Mouse (Mus musculus) kidney, embryonic 16.5 days (tissue): ENCODE data around the gene Mrgprg. TPM values are rescaled to one million over a fixed set of nuclear protein-coding genes. Genes with fewer than 3 reads are reported as not detected.

Experiments used
- ATAC-seq: fragments of 200-750 bp; cut with Nextera tagmentation; 2 replicates; pipeline ENCODE4 v1.8.0; 2017; ENCODE audit warnings: moderate TSS enrichment; ENCODE audit not compliant: low FRiP score, low TSS enrichment
- H3K27ac ChIP-seq: fragments of 300-500 bp; sonication (generic); 2 replicates; pipeline ENCODE4 v1.5.1; 2014; ENCODE audit warnings: low read length
- H3K27me3 ChIP-seq: fragments of 300-500 bp; sonication (generic); 2 replicates; pipeline ENCODE4 v1.6.1; 2014; ENCODE audit warnings: low read length, control low read depth, mixed read lengths; ENCODE audit not compliant: insufficient read depth
- H3K36me3 ChIP-seq: fragments of 300-500 bp; sonication (generic); 2 replicates; pipeline ENCODE4 v1.6.1; 2014; ENCODE audit warnings: low read length, control low read depth, mixed read lengths; ENCODE audit not compliant: insufficient read depth
- H3K4me1 ChIP-seq: fragments of 300-500 bp; sonication (generic); 2 replicates; pipeline ENCODE4 v1.6.1; 2014; ENCODE audit warnings: low read length, control low read depth, mixed read lengths; ENCODE audit not compliant: insufficient read depth
- H3K4me2 ChIP-seq: fragments of 300-500 bp; sonication (generic); replicated peaks from 2 replicates; pipeline ENCODE4 v1.6.1; 2014; ENCODE audit warnings: low read depth, low read length
- H3K4me3 ChIP-seq: fragments of 300-500 bp; sonication (generic); 2 replicates; pipeline ENCODE4 v1.5.1; 2014; ENCODE audit warnings: mild to moderate bottlenecking, low read length
- H3K9ac ChIP-seq: fragments of 300-500 bp; sonication (generic); replicated peaks from 2 replicates; pipeline ENCODE4 v1.6.1; 2014; ENCODE audit warnings: low read length
- H3K9me3 ChIP-seq: fragments of 300-500 bp; sonication (generic); 2 replicates; pipeline ENCODE4 v1.6.1; 2016; ENCODE audit warnings: low read length, control low read depth
- WGBS: fragments of 180-500 bp; shearing (Covaris S2); extraction: QIAGEN DNeasy Blood & Tissue Kit; methylation state at CpG from one replicate; pipeline ENCODE4 v1.1.7; 2014; 5-methylcytosine and 5-hydroxymethylcytosine counted together
- polyA plus RNA-seq: library from polyadenylated mRNA; unstranded; fragments of >200 nt; fragmentation: Nextera tagmentation; extraction: Ambion mirVana; gene quantifications from 2 replicates; pipeline ENCODE4 v1.2.1, GENCODE M21; 2015

Gene Mrgprg
- polyA plus RNA-seq: not detected in 2 replicates

DNA sequence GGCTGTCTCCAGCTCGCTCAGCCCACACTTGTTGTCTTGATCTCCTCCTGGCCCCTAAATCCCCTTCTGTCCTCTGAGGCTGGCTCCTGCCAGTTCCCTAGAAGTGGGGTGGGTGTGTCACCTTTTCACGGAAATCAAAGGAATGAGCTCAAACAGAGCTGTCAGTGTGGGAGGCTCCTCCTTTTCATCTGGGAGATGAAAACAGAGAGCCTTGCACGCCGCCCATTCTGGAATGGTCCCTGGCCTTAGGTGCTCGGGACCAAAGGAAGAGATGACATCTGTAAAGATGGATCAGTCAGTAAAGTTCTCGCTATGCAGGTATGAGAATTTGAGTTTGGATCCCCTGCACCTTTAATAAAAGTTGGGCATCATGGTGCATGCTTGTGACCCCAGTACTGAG lies at the start of gene Mrgprg:
Gene Mrgprg, minus strand, starts transcription at position 101 of the 400 bp plus-strand sequence.
- Histone ChIP-seq H3K27me3 (peaks cover 21% of the 10 kb centered on the region), H3K4me2 (no peak within 1 kb of the TSS), H3K9me3 (no peaks in the 10 kb centered on the region), H3K27ac (no peak within 1 kb of the TSS), H3K4me3 (no peak within 1 kb of the TSS), H3K36me3 (no peaks in the 10 kb centered on the region), H3K9ac (no peak within 1 kb of the TSS), H3K4me1 (no peaks in the 10 kb centered on the region)
- no peak for ATAC-seq
- WGBS: 31% methylated on average over 6 of the region's 6 CpGs

DNA sequence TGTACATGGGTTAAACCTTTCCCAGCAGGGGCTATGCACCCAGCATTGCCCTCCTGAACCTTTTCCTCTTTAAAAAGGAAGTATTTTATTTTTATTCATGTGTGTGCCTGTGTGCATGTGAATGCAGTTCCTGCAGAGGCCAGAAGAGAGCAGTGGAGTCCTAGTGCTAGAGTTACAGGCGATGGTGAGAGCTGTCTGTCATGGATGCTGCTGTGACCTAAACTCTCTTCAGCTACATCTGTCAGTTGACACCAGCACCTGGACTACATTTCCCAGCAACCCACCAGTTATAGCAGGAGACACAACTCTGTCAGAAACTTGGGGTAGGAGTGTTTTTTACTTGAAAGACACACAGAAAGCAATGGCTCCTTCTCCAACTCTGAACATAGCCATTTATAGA lies 42.1 kb upstream of the Mrgprg start:
- ATAC-seq: no peak
- Histone ChIP-seq H3K27ac (no peak overlapping the region), H3K36me3 (peaks cover 53% of the 10 kb centered on the region), H3K4me1 (no peaks in the 10 kb centered on the region), H3K9ac (no peak overlapping the region), H3K9me3 (no peaks in the 10 kb centered on the region), H3K27me3 (no peaks in the 10 kb centered on the region), H3K4me2 (no peak overlapping the region), H3K4me3 (no peak overlapping the region)
- 43% methylated on average over 1 of the region's 1 CpGs for WGBS

DNA sequence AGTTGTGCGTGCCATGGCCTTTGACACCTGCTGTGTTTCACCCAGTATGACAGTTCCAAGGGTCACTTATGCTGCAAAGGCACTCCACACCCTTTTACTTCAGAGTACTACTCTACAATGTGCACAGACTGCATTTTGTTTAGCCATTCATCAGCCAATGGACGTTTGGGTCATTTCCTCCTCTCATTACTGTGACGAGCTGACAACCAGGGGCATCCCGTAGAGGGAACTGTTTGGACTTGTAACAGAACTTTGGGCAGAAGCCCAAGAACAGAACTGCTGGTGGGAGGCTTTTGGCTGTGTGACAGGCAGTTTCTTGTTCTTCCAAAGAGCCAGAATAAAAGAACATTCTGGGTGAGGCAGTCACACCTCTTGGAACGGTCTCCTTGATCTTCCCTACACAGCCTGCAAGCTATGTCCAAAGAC lies 38.4 kb upstream of the Mrgprg start:
- Histone ChIP-seq H3K36me3 (peaks cover 29% of the 10 kb centered on the region), H3K4me2 (no peak overlapping the region), H3K27ac (no peak overlapping the region), H3K9me3 (no peaks in the 10 kb centered on the region), H3K4me1 (no peaks in the 10 kb centered on the region), H3K9ac (no peak overlapping the region), H3K4me3 (no peak overlapping the region), H3K27me3 (no peaks in the 10 kb centered on the region)
- ATAC-seq: no peak
- 55% methylated on average over 5 of the region's 5 CpGs for WGBS

DNA sequence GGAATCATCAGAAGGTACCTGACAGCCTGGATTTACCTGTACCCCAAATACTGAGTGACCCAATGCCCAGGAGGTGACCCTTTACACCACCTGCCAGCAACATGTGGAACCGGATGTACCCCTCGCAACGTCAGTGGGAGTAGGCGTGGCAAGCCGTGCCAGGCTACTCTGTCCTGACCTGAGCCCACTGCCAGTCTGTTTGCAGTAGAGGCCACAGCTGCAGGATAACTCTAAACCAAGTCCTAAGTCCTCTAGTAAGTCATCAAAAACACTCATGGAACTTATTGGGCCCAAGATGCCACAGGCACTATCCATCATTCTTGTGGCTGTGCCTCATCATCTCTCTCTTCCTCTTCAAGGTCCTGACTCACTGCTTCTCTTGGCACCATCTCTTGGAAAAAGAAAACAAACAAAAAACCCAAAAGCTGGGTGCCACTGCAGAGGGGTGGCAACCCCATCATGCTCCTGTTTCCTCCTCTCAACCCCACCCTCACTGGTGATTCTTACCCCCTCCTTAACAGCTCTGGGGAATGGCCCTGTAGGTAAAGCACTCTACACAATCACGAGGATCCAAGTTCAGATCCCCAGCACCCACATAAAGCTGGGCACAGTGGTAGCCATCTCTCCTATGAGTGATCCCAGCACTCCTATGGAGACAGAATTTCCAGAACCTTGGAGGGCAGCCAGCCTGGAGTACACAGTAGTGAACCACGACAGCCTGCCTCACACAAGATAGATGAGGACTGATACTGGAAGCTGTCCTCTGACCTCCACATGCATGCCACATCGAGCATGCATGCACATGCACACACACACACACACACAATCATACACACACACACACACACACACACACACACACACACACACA lies 34.6 kb upstream of the Mrgprg start:
- no peak overlapping the region for H3K27ac ChIP-seq
- no peaks in the 10 kb centered on the region for H3K9me3 ChIP-seq
- ATAC-seq: no peak
- no peak overlapping the region for H3K4me2 ChIP-seq
- no peaks in the 10 kb centered on the region for H3K4me1 ChIP-seq
- no peaks in the 10 kb centered on the region for H3K27me3 ChIP-seq
- H3K4me3 ChIP-seq: no peak overlapping the region
- WGBS: 86% methylated on average over 8 of the region's 8 CpGs
- H3K9ac ChIP-seq: no peak overlapping the region
- H3K36me3 ChIP-seq: peaks cover 34% of the 10 kb centered on the region

DNA sequence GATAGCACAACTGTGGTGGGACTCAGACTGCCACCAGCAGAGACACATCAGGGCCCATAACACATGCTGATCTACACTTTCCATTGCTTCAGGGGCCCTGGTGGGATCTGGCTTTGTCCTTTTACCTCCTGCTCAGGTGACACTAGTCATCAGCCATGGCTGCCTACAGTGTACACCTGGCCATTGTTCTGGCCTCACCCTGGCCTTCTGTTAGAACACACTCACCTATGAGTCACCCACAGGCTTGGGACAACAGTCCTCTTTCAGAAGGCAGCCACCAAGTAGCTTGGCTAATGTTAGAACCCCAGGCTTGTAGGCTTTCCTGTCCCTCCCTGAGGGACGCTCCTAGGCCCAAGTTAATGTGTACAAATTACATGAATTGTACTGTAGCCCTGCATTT lies 34.0 kb upstream of the Mrgprg start:
- Histone ChIP-seq H3K4me1 (no peaks in the 10 kb centered on the region), H3K36me3 (peaks cover 33% of the 10 kb centered on the region), H3K27ac (no peak overlapping the region), H3K9ac (no peak overlapping the region), H3K27me3 (no peaks in the 10 kb centered on the region), H3K4me3 (no peak overlapping the region), H3K9me3 (no peaks in the 10 kb centered on the region), H3K4me2 (no peak overlapping the region)
- ATAC-seq: no peak
- WGBS: 86% methylated on average over 1 of the region's 1 CpGs

DNA sequence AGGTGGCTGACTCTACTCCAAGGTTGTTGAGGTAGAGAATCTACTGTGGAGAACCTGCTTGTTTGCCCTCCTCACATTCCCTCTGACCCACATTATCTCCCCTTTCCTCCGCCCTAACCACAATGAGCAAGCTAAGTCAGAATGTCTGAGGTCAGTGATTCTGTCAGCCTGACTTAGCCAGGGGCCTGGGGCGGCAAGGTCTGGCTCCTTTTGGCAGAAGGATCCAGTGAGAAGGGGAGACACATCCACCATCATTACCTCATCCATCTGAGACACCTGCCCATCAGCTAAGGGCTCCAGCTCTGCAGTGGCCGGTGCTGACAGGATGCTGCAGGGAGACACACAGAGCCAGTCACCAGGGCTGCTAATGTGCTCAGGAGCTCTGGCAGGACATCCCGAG lies 32.0 kb upstream of the Mrgprg start:
- no peaks in the 10 kb centered on the region for H3K4me1 ChIP-seq
- 86% methylated on average over 4 of the region's 4 CpGs for WGBS
- no peak overlapping the region for H3K9ac ChIP-seq
- no peak for ATAC-seq
- H3K9me3 ChIP-seq: no peaks in the 10 kb centered on the region
- no peaks in the 10 kb centered on the region for H3K27me3 ChIP-seq
- H3K4me2 ChIP-seq: no peak overlapping the region
- H3K27ac ChIP-seq: no peak overlapping the region
- H3K36me3 ChIP-seq: peaks cover 34% of the 10 kb centered on the region
- H3K4me3 ChIP-seq: no peak overlapping the region

DNA sequence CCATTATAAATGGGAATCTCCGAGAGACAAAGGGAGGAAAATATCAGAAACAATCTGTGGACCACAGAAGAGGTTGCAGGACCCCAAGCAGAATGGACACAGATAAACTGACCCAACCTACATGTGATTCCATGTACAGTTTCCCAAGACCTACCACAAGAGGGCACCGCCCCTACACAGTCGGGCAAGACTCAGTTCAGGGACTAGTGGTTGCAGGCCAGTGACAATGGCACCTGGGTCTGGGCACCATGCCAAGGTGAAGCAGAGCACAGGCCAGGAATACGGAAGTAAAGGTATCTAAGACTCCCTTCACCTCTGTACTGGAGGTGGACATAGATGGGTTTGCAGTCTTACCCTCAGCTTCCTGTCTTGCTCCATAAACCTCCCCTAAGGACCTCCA lies 26.3 kb upstream of the Mrgprg start:
- no peak overlapping the region for H3K4me3 ChIP-seq
- 0 out of 2 replicates have a peak, but pooled peaks cover 3% of the 10 kb centered on the region for H3K9me3 ChIP-seq
- no peak overlapping the region for H3K27ac ChIP-seq
- peaks cover 17% of the 10 kb centered on the region; the same call in 1 of the 2 replicates for H3K36me3 ChIP-seq
- H3K4me1 ChIP-seq: no peaks in the 10 kb centered on the region
- ATAC-seq: peak; percentile 68; the same call in 1 of the 2 replicates
- WGBS: 54% methylated on average over 4 of the region's 4 CpGs
- no peak overlapping the region for H3K4me2 ChIP-seq
- H3K27me3 ChIP-seq: no peaks in the 10 kb centered on the region
- no peak overlapping the region for H3K9ac ChIP-seq

DNA sequence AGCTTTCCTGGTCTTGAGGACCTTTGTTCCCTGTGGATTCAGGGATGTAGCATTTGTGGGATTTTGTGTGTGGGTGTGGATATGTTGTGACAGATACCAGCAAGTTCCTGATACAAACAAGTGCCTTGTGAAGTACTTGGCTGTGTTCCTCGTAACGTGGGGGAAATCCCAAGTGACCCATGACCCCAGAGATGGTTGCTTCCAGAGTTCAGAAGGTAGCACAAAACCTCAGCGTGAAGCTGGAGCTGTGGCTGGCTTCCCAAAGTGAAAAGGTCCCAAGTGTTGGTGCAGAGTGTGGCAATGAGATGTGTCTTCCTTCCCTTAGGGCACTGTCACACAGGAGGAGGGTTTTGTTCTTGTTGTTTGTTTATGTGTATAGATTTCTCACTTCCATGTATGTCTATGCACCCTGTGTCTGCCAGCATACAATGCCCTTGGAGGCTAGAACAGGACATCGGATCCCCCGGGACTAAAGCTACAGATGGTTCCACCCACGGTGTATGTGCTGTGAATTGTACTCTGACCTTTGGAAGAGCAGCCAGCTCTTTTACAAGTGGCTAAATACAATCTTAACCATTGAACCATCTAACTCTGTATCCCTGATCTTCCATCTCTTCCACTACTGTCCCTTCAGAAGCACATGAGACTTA lies 25.7 kb upstream of the Mrgprg start:
- H3K36me3 ChIP-seq: peaks cover 11% of the 10 kb centered on the region; the same call in 1 of the 2 replicates
- no peak overlapping the region for H3K4me2 ChIP-seq
- no peak overlapping the region for H3K9ac ChIP-seq
- H3K4me3 ChIP-seq: no peak overlapping the region
- WGBS: 72% methylated on average over 6 of the region's 6 CpGs
- no peak overlapping the region for H3K27ac ChIP-seq
- H3K4me1 ChIP-seq: no peaks in the 10 kb centered on the region
- no peaks in the 10 kb centered on the region for H3K27me3 ChIP-seq
- no peak for ATAC-seq
- 0 out of 2 replicates have a peak, but pooled peaks cover 3% of the 10 kb centered on the region for H3K9me3 ChIP-seq

DNA sequence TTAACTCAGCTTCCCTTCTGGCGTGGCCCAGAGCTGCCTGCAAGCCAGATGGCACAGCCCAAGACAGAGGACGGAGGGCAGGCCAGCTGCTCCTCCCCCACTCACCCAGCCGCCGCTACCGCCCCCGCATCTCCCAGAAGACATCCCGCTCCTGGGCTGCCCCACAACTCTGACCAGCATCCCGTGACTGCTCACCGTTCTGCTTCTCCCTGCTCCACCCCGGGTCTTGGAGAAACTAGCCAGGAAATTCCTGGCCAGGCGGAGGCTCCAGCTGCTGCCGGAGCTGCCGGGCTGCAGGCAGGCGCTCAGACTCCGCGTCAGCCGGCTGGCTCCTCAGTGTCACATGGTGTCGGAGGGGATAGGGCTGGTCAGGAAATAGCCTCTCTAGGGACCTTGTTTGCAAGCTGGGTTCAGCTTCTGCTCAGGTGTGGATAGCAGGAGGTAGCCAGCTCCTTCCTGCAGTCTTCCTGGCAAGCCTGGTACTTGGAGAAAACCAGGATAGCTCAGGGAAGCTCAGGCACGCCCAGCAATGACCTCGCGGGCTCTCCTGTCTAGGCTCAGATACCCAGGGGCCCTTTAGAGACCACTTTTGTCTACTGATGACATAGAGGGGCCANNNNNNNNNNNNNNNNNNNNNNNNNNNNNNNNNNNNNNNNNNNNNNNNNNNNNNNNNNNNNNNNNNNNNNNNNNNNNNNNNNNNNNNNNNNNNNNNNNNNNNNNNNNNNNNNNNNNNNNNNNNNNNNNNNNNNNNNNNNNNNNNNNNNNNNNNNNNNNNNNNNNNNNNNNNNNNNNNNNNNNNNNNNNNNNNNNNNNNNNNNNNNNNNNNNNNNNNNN lies 17.4 kb upstream of the Mrgprg start, which contains the start of gene Mrgpre:
Gene Mrgpre, minus strand, starts transcription at position 505 of the 834 bp plus-strand sequence.
- Histone ChIP-seq H3K27ac (peak within 1 kb of the TSS; percentile 86), H3K4me2 (peak within 1 kb of the TSS; percentile 61), H3K36me3 (no peaks in the 10 kb centered on the region), H3K9me3 (no peaks in the 10 kb centered on the region), H3K4me1 (peaks cover 27% of the 10 kb centered on the region), H3K27me3 (no peaks in the 10 kb centered on the region), H3K9ac (peak within 1 kb of the TSS; percentile 64), H3K4me3 (peak within 1 kb of the TSS; percentile 46)
- 1% methylated on average over 21 of the region's 21 CpGs for WGBS
- peak; percentile 91 for ATAC-seq
